Mouse (Mus musculus): ENCODE measurements around the gene Lin7a.

GRCm38 (mm10) chr10:107233825-107234224 lies 37.7 kb upstream of the Lin7a start:
- TF ChIP-seq GATA1 (IDR thresholded peaks at IDR 0.05; ENCODE audit: borderline replicate concordance, low read length) (no peak), FLI1 (IDR thresholded peaks at IDR 0.05; ENCODE audit: low read length) (no peak)

Measured in megakaryocyte, embryonic 14.5 days (primary cell).